Mouse (Mus musculus) lung, postnatal 4 days (tissue): ENCODE results near the gene Zic2.
"Not testable (repeated sequence)": the region's sequence is repeated elsewhere in the genome, so short reads cannot be mapped to it uniquely, and the experiment has no call there.

Experiments used
- DNase-seq, 2 experiments: peaks; one replicate each; pipeline ENCODE4 v3.0.0; 2021

Zic2 gene

DNA sequence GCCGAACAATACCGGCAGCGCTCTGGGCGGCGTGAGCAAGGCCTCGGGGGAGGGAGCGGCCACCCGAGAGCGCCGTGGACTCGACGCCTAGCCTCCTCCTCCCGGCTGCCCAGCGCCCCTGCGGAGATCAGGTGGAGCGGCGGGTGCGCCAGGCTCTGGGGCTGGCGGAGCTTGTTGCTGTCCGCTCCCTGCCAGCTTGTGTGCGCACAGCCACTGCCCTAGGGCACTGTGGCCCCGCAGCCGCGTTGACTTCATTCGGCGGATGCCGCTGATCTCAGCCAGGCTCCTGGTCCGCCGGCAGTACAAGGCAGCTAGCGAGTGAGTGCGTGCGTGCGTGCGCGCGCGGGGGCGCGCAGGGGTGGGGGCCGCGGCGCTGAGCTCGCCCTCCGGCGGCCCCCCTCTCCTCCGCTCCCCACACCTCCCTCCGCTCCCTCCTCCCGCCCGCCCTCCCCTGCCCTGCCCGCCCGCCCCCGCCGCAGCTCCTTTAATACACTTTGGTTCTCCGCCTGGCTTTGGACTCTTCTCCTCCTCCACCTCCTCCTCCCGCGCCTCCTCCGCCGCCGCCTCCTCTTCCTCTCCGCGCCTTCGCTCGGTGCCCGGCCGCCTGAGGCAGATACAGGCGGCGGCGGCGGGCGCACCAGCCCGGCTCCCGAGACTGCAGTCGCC lies at the start of gene Zic2:
Gene Zic2 (plus strand): TSS at position 545 of the 666 bp plus-strand sequence.
- peak in 1 of 2 experiments; percentile 29 for DNase-seq

DNA sequence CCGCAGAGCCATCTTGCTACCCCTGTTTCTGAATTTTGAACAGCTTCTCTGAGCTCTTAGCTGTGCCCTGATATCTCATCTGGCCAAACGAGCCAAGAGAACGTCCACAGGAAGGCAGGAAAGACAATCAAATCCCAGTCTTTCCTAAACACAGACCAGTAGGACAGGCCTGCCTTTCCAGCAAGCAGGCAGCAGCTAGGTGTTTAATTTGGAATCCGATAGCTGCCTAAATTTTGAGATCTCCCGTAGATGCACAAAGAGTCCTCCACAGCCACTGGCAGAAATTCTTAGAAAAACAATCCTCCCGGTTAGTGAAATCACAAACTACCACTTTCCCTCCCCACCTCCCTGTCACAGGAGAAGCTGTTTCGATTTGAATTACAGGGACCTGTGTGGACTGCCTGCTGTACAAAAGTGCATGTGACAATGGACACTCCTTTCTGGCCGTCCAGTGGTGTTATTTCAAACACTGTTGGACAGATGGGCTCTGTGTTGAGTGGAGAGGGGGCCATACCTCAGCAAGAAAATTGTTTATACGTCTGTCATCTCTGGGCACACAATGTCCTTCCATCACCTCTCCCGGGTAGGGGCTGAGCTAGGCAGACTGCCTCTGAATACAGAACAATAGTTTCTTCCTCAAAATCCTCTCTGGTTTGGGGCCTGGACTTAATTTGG lies 48.6 kb upstream of the Zic2 start:
- DNase-seq = no peak

DNA sequence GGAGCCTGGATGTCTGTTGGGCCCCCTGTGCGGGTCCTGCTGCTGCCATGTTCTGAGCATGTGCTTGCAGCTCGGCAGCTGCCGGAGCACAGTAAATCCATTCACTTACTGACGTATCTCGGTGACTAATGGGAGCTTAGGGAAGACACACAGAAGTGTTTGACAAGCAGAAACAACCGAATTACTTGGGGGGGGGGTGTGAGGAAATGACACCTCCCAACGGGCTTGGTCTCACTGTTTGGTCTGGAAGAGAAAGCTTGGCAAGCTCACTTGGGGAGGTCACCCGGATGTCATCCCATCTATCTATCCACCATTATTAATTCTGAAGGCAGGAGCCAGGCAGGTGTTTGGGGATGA lies 48.1 kb upstream of the Zic2 start:
- no peak for DNase-seq

DNA sequence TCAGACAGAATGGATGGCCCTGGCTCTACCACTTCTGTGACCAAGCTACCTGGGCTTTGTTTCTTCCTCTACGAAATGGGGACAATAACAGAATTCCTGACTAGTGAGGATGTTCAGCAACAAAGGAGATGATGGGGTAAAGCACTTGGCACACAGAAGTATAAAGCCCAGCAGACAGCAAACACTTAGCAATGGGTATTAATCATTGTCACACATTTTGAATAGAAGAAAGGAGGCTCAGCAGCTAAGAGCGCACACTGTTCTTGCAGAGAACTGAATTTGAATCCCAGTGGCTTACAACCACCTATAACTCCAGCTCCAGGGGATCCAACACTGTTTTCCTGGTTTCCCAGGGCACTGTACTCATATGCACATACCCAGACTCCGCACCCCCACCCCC lies 47.6 kb upstream of the Zic2 start:
- DNase-seq = no peak

DNA sequence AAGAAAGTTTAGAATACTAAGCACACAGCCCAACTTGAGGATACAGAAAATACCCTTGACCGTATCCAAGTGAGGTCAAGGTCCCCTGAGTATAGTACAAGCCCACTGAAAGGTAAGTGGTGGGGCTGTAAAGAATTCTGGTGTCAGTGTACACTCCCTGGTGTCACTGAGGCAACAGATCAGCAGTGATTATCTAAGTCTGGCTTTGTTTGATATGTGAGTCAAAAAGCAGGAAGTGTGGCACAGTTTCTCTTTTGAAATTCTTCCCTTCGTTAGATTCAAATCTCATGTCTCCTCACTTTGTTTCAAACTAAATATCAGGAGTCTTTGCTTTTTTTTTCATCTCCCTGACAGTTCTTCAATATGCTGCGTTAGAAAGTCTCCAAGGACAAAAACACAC lies 42.7 kb upstream of the Zic2 start:
- no peak for DNase-seq

DNA sequence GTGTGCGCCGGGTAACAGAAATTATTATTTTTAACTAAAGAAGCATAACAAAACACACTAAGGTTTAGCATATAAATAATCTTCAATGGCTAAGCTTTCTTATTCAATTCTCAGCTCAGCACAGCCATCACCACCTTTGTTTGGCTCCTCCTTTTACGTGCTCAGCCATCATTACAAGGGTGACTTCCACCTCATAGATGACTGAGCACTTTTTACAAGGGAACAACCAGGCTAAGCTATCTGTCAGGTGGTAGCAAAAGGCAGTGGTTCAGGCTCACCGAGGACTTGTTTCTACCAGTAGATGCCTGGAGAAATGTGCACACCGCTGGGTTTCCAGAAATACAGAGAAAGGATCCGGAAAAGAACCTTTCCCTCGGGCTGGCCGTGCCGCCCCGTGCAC lies 41.2 kb upstream of the Zic2 start:
- DNase-seq = no peak

DNA sequence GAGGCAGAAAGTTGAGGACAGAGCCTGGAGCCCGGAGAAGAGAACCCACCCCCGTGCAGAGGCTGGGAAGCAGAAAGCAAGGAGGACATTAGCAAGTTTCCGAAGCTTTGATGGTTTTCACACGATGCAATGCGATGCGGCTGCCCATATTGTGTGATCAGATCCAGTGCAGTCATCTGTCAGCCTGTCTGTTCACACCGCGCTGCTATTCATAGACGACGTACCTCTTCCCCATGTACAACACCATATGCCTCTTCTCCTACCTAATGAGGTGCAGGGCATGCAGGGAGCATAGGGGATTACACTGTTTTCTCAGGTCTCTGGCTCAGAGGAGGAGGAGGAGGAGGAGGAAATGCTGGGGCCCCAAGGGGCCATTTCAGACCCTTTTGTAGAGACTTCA lies 38.4 kb upstream of the Zic2 start:
- DNase-seq = no peak

DNA sequence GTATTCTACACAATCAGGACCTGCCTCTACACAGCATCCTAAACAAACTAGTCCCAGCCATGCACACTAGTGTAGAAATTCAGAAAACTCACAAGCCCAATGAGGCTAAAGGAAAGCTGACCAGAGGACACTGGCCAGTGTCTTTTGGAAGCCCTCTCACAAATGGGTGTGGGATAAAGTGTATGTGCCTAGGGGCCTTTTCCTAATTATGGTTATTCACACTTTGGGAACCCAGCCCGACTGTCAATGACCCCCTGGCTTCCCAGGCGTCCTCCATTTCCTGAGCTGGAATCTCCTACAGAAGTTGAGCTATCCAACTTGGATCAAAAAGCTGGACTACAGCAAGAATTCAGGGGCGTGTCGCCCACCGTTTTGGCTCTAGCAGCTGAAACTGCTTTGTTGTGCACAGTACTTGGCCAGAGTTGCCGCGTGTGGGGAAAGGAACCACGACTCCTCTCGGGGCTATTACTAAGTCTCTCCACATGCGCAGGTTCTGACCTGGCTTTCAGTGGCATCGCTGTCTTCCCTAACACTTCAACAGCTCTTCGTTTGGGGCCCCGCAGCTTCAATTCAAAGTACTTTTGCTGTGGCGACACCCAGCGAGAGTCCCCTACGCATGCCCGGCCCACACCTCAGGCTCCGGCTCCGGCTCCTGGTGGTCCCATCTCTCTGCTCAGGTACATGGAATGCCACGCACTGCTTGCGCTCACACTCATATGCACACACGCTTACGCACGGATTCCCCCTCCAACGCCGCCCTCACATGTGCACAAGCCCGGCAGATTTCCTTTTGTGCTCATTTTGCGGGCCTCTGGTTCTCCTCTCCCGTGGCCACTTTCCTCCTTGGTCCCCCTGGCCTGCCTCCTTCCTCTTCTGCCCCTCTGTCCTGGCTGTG lies 25.4 kb upstream of the Zic2 start:
- DNase-seq = no peak

DNA sequence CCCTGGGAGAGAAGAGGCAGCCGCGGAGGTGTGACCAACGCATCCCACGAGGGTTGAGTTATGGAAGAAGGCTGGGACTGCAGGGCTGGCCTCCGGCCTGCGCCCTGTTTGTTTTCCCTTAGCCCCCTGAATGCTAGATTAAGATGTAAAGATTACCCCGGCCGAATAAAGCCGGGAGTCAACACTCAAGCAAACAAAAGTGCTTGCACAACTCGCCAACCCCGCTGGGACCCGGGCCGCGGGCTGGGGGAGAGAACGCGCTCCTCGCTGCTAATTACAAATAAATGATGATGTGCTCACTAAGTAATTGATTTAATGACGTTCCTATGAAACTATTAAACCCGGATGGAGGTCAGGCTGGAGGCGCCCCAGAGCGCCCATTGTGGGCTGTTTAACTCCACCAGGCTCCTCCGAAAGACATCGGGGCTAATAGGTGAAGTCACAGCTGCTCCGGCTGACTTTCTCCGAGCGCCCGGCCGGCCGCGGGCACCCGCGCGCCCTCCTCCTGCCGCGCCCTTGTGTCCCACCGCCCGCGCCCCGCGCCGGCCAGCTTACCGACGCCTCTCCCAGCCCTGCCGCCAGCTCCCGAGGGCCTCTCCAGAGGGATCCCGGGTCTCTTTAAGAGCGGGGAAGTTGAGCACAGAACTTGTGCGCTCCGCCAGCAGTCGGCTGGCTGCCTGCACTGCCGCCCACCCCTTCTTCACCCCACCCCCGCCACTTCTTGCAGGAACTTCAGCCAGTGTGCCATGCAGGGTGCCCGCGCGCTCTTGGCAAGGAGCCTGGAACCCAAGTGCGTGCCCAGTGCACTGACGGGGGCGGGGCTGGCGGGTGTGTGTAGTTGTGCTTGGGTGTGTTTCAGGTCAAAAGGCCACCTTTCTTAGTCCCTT lies 24.5 kb upstream of the Zic2 start, which contains the start of gene Gm5089:
Gene Gm5089 (minus strand): TSS at position 620 of the 887 bp plus-strand sequence.
- DNase-seq = peak in 1 of 2 experiments; percentile 64

DNA sequence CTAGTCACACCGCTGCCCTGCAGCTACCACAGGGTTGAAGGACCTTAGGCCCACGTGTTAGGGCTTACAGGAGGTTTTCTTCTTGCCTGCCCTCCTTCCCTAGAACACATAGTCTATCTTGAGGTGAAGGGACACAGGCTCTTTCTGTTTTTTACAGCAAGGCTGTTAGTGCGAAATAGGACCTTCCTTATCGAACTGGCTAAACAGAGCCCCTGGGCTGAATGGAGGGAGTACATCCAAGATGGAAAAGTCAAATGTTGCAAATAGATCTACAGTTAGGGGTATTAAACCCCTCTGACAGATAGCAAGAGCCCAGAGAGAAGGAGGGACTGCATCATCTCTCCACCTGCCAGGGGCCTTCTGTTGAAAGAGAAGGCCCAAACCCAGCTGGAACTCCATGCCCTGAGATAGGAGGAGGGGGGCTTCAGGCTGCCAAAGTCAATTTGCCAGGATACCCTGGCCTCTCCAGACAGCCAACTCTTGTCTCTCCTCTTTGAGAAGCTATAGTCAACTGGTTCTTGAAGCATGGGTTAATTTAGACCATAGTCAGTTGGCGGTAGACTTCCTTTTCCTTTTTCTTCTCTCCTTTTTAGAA lies 23.6 kb upstream of the Zic2 start:
- no peak for DNase-seq

DNA sequence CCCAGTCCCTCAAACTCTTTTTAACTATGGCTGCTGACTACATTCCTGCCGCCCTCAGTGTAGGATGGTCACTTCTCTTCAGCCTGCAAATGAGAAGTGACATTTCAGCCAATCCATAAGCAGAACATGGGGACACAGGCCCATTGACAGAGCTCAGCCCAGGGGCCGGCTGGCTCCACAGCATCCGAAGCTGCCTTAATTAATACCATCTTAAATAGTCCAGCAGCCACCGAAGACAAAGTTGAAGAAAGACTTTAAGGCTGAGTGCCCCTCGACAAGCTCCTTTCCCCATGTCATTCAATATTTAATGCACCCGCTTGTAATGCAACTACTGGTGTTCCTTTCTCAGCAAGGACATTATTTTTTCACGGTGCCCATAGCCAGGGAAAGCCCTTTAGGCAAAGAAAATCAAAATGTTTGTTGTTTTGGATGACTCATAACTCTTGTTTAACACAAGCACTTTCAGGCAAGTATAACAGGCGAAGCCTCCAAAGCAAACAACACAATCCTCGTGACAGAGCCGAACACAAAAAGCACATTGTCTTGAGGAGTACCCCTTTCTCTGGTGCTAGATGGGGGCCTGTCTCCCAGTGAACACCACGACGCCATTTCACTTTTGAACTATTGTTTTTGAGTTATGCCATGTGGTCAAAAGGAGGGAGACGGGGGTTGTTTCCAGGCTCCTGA lies 22.4 kb upstream of the Zic2 start:
- no peak for DNase-seq

DNA sequence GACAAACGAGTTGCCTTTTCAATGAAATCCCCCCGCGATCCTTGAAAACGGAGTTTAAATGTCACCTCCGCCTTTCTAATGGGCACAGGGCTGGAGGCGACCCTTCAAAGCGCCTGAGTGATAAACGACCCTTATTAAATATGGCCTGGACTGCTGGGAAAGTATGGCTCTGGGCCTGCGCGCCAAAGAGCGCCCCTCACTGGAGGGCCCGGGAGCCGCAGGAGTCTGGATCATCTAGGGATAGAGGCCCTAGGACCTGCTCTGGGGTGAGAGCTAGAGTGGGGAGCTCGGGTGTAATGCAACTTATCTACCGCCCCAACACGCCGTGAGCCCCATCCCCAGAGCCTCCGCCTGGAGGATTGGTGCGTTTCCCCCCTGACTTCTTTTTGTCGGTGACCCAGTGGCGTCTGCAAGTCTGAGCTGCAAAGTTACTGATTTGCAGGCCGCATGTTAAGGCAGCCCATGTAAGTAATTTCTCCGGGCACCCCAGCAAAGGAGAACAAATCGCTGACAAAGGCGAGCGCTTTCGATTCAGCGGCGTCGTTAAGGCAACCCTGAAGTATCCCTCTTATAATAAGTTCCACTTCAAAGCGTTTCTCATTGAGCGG lies 21.7 kb upstream of the Zic2 start:
- no peak for DNase-seq

DNA sequence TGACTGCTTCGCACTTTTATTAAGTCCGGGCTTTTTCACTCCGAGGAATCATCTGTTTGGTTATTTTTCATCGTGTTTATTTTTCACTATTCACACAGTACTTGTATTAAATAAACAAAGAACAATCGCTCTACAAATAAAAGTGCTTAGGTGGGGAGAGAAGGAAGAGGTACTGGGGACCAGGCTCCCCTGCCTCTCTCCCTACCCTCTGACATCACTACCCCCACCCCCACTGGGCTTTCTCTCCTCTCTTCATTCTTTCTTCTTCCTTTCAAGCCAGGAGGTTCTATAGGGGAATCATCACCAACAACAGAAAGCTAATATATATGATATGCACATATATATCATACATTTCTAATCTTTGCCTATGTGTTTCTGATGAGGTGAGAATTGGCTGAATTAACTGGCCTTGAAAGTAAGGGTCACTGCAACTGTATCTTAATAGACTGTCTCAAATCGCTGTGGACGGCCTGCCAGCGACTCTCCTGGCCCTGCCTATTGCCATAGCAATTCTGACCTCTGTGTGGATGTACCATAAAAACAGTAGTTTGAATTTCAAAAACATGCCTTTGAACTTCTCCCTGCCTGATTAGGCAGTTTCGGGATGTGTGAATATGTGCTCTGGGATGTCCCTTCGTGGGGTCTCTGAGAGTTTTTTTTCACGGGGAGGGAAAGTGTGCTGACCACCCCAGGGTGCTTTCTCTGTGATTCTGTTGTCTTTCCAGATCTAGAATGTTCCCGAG lies 21.1 kb upstream of the Zic2 start:
- no peak for DNase-seq

DNA sequence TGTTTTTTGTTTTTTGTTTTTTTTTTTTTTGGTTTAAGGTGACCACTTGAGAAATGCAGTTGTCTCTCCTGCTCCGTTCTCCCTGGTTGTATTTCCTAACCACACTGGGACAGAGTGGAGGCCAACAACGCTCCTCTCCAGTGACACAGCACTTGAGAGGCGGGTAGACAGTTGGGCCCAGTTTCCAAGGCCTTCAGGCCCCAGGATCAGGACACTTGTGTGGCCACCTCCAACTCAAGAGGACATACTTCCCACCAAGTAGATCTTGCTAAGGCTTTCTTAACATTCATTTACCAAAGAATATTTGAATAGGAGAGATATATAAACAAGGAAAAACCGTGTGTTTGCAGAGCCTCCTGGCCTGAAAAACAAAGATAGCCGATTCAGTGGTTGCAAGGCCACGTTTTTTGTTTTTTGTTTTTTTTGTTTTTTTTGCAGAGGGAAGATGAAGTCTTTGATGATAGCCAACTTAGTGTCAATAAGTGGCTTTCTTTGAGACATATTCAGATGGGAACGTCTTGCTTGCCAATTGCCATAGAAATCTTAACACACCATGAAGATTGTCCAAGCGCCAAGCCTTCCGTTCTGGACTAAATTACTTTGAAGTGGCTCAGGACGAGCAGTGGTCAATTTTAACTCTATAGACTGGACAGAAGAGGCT lies 20.2 kb upstream of the Zic2 start:
- no peak for DNase-seq

DNA sequence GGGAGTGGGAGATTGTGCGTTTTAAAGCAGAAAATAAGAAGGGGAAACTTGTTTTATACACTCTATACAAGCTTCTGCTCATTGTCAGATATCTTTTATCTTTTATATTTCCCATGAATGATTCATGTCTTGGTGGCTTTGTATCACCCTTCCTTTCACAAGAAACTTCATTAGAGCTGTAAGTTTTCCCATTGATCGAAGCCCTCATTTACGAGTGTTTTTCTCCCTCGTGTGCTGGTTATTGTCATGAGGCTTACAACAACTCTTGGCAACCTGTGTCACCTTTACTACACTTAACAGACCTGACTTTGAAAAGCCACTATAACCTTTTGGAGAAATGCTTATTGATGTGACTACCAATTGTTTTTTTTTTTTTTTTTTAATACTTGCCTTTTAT lies 19.7 kb upstream of the Zic2 start:
- no peak for DNase-seq

DNA sequence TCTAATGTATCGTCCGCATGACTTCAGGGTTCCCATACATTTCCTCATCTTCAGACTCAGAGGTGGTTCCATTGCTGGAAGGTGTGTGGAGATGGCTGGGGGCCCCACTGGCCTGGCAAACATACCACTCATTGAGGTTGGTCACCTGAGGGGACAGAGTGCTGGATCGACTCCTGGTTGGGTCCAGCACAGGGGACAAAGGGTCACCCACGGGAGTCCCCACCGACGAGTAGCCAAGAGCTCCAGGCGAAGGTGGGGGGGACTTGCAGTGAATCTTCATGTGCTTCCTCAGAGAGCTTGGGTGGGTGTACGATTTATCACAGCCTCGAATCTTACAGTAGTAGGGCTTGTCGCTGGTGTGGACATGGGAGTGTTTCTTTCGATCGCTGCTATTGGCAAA lies 15.9 kb upstream of the Zic2 start:
- DNase-seq = not testable (repeated sequence)

DNA sequence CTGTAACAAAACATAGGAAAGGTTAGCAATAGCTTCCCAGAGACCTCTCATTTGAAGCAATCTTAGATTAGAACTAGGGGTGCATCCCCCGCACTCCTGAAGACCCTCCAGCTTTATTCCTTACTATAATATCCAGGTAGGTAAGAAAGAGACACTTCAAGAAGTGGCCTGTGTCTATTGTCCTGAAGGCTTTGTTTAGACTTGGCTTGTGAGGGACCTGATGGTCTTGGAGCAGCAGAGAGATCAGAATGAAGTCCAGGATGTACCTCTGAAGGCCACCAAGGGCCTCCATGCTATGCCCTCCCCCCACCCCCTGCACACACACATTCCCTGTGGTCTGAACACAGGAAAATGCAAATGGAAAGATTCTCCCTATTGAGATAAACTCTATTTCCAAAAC lies 15.5 kb upstream of the Zic2 start:
- DNase-seq = no peak

DNA sequence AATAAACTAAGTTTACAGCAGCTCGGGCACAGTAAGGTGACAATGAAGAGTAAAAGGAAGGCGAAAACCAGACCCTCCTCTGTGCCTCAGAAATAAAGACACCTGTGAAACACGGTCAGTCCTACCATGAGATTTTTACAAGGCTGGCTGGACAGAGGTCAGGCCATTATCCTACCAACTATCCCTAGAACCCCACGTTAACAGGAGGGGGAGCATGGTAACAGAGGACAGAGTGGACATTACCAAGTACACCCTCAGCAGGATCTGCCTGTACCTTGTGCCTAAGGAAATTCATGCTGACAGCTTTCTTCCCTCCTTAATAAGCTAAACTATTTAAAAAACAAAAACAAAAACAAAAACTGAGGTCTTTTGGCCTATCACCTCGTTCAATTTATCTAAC lies 15.0 kb upstream of the Zic2 start:
- DNase-seq = no peak

DNA sequence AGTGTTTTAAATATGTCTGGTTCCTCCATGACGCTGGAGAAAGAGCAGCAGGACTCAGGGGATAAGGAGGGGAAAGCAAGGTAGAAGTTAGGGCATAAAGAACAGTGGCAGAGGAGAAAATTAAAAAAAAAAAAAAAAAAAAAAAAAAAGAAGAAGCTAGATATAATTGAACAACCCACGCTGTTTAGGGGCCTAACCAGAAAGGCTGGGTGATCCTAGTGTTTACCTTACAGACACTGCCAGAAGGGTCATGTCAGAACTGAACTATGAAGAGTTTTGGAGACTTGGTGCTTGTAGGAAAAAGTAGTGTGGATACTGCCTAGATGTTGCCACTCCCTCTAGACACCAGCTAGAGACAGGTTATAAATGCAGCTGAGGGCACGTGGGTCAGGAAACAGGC lies 13.7 kb upstream of the Zic2 start:
- no peak for DNase-seq

DNA sequence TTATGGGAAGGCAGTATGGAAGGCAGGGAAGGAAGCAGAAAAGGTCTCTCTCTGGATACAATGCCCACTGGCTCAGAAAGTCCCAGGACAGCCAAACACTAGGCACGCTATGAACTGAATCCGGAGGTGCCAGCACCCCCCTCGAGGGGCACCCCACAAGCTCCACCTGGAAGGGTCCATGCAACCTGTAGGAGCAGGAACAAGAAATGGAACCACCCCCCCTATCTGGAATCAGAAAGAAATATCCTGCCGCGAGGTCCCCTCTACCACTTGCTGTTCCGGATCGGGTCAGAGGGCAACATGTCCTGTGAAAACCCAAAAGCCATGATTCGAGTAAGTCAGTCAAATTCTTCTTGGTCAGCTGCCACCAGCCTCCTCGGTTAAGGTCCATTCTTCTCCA lies 13.3 kb upstream of the Zic2 start:
- no peak for DNase-seq
